Mouse (Mus musculus) heart, adult 2 months (tissue): ENCODE data around the gene Nup188.
A peak's percentile ranks its signal among the peaks of the same experiment; 100 is the strongest.

Experiments used
- CTCF ChIP-seq: fragments of 200-600 bp; IDR thresholded peaks from 2 replicates; pipeline ENCODE4 v1.8.1; 2022; ENCODE audit warnings: antibody characterized with exemption, mild to moderate bottlenecking, moderate library complexity
- EP300 ChIP-seq: fragments of 200-500 bp; IDR thresholded peaks from 2 replicates; pipeline ENCODE4 v1.6.1; 2011; ENCODE audit warnings: low read depth, low read length, control low read depth; ENCODE audit not compliant: insufficient read depth
- POLR2A ChIP-seq: fragments of 200-500 bp; IDR thresholded peaks from 2 replicates; pipeline ENCODE4 v1.6.1; 2011; ENCODE audit warnings: mild to moderate bottlenecking, low read depth, low read length, control low read depth; ENCODE audit not compliant: insufficient read depth

- no peak for TF ChIP-seq CTCF
- peak; percentile 73 for TF ChIP-seq POLR2A
- 0 out of 2 replicates have a peak, but pooled peaks have one; percentile 69 for TF ChIP-seq EP300
Observed at GRCm38 (mm10) chr2:30266392-30266941, 19.7 kb upstream of the Nup188 start.
